Mouse (Mus musculus) regulatory T cell (primary cell): ENCODE results near the gene Gm49355.

Source experiments
- in situ Hi-C: fragments of 300-600 bp; cut with MboI, MseI; formaldehyde crosslinking; loops from one replicate; pipeline ENCODE4 v1.15.1; 2025; ENCODE audit warnings: high pct_unique_total_duplicates

Gene Gm49355

DNA sequence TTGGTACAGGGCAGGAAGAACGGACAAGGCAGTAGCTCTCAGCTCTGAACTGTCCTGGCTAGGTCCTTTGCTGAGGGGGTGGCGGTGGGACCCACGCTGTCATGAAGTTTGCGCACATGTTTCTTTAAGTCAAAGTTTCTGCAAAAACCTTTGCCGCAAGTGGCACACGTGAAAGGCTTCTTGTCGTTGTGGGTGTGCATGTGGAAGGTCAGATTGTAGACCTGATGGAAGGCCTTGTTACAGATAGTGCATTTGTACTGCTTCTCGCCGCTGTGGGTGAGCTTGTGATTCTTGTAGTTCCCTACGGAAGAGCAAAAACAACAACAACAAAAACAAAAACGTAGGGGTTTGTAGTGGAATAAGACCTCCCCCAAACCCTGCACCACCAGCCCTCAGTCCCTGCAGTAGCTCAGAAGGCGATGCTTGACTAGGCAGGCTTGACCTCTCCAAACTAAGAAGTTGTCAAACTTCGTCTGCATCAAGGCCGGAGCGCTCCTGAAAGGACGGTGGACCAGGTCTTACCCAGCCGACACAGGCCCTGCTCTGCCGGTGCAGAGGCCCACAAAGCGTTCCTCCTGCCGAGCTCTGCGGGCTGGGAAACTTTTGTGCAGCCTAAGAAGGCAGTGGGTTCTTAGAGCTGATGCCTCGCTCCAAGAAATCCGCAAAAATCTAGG, 58.8 kb downstream of the Gm49355 start:
- in situ Hi-C loops = no loop called here

DNA sequence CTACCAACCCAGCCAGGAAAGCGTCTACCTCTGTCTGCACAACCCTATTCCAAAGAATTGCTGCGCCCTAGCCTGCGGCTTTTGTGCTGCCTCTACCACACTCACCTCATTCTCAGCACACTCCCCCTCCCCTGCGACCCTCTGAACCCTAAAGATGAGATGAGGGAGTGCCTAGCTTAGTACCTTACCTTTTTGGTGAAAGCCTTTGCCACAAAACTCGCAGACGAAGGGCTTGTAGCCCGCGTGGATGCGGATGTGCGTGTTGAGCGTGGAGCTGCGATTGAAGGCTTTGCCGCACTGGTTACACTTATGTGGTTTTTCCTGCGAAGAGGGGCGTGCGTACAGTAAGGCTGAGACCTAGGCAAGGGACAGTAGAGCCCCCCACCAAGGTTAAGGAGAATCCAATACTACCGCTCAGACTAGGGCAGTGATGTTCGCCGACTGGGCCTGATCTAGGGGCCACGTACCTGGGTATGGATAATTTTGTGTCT, 59.7 kb downstream of the Gm49355 start:
- in situ Hi-C loops = no loop called here

DNA sequence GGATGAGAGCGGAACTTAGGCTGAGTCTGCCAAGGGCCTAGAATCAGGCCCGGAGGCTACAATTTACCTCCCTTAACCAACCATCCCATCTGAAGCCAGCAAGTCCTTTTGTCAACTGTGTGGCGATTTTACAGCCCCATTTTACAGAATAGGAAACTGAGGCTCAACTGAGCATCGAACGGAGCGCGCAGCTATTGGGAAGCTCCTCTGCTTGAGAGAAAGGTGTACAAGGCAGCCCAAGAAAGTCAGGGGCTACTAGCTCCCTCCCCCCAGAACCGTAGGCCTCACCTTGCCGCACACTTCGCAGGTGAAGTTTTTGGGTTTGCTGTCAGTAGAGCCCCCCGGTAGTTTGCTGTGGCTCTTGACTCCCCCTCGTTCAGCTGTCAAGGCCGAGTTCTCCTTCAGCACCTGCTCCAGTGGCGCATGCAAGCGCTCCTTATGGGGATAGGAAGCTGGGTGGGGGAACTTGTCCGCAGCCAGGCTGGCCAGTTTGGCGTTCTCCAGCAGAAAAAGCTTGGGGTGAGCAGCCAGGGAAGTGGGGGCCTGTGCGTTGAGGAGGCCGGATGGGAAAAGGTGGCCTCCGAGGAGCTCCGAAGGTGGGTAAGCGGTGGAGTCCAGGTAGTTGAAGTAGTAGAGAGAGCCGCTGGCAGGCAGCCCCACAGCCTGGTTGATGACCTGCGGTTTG, 60.4 kb downstream of the Gm49355 start:
- in situ Hi-C loops = no loop called here

DNA sequence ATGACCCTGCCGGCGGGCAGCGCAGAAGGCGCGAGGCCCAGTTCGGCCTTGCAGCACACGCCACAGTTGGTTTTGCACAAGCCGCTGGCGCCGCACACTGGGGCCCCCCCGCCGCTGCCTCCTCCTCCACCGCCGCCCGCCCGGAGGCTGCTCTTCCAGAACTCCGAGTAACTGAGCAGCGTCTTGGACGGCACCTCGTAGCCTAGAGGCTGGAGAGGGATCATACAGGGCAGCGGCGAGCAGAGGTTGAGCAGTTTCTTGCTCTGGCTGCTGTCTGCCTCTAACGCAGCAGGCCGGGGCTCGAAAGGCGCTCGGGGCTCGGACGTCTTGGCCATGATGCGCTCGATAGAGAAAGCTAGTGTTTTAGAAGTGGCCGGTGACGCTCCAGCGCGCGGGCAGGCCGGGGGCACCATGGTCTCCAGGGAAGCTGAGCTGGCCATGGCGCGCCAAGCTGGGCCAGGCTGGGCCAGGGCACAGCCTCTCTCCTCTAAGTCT, 61.0 kb downstream of the Gm49355 start:
- in situ Hi-C loops = no loop called here

DNA sequence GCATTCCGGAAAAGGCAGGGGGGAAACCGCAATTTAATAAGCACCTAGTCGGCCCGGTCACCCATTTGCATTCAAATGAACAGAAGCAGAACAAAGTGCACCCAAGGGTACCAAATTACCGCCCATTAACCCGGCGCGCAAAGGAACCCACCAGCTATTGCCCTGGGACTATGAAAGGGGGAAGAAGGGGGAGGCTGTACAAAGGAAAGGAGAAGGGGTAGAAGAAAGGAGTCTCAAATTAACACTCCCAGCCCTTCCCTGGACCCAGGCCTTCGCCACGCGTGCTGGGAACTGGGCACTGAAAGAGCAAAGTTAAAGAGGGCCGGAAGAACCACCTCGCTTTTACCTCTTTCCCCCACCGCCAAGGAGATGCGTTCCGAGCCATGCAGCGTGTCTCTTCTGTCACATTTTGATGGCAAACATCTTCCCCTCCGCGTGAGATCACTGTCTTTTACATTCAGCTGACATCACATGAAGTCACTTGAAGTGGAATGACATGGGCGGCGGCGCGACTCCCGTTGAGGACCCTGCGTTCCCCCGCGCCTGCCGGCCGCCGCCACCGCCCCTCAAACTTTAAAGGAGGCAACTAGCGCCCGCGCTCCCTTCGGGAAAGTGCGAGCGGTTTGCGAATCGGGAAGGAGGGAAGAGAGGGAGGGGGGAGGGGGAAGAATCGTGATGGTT, 61.6 kb downstream of the Gm49355 start:
- in situ Hi-C loops = no loop called here

DNA sequence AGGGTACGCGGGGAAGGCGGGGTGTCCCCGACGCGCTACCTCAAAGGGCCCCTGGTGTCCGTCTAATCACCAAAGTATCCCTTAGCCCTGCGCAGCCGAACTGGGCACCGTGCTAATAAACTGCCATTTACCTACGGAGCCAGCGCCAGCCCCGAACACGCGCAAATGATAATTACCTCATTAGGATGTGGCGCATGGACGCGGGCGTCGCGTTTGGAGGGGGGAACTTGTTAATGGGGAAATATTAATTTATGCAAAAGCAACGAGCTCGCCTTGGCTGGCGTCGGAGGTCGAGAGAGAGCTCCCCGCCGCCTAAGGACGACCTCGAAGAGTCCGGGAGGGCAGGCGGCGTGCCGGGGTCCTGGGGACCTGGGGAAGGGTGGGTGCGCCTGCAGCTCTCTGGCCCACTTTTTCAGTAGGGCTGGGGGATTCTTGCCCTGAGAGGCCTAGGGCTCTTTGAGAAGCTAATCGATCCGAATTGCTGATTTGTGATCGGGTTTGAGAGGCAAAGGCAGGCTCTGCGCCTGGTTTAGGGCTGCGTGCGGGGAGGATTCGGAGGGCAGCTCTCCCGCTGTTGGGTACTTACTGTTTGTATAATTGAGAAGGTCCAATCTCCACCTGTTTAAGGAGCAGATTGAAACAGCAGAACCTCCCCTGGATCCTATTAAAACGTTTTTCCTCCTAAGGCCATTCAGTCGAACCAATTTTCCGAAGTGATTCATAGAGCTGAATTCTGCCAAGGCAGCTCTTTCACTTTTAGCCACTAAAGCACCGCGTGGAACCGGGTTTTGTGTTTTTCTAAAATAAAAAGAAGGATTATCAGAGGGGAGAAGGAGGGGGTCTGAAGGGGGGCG, 62.5 kb downstream of the Gm49355 start:
- in situ Hi-C loops = no loop called here

DNA sequence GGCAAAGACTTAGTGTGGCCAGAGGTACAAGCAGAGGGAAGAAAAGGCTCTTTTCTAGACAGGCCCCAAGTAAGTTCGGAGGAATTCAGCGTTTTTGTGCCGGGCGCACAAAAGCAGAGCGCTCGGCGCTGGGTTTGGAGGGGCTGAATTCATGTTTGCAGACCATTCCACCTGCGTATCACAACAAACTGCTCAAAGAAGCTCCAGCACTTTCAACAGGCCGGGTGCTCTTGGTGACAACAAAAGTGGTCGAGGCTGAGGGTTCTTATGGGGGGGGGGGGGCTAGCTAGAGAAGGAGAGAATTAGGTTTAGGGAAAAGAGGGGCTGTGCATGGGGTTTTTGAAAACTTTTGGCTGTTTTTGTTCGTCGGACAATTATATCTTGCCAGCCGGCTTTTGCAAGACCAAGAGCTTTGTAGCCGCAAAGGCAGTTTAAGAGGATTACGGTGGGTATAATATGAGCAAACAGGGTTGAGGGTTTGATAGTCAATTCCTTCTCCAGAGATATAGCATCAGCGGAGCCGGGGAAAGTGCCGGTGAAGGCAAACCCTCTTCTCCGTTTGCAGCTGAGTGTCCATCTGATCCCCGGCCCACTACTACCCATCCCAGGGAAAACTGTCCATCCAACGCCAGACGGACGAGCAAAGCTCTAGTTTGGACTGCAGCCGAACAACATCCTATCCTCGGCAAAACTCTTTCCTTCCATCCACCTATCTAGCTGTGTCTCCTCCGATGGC, 63.3 kb downstream of the Gm49355 start:
- in situ Hi-C loops = no loop called here

DNA sequence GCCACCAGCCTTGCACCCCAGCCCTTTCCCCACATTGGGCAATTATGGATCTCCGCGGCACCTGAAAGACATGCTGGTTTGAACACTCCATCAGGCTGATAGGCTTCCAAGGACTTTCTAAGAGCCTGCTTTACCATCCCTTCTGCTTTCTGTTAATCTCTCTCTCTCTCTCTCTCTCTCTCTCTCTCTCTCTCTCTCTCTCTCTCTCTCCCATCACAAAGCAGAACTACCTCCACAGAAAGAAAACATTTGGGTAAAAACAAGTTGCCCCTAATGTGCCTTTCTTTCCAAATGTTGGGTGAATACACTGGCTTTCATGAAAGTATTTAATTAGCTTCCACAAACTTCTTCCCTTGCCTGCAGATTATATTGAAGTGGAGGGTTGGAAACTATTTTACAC, 64.3 kb downstream of the Gm49355 start, which contains the start of gene Fezf2:
Gene Fezf2 (minus strand): TSS at position 101 of the 400 bp plus-strand sequence.
- in situ Hi-C loops = no loop called here

DNA sequence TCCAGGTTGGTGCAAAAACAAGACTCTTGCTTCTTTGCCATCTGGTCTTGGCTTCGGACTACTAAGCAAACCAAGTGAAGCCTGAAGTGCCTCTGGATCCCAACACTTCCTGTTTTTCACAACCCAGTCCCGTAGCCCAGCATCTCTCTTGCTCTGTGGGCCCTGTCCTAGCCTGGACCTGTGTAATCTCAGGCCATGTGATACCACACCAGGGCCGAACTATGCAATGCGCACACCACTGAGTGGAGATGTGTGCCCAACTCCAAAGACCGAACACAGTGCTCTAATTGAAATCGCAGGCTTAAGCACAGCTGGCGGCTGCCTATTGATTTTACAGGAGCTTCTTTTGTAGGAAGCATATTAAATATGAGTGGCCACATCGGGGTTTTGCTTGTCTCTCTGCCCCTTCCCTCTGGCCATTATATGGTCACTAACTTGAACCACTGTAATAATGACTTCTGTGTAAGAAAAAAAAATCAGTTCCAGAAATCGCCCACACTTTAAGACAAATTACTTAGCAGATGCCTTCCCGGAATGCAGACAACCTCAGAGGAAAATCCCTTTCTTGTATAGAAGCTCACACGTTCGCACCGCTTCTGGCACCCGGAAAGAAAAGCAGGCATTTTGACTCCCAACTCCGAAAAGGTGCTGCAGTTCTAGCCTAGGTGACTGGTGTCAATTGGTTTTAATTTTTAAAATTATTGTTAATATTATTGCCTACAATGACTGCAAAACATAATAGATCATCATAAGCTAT, 65.7 kb downstream of the Gm49355 start:
- in situ Hi-C loops = no loop called here

DNA sequence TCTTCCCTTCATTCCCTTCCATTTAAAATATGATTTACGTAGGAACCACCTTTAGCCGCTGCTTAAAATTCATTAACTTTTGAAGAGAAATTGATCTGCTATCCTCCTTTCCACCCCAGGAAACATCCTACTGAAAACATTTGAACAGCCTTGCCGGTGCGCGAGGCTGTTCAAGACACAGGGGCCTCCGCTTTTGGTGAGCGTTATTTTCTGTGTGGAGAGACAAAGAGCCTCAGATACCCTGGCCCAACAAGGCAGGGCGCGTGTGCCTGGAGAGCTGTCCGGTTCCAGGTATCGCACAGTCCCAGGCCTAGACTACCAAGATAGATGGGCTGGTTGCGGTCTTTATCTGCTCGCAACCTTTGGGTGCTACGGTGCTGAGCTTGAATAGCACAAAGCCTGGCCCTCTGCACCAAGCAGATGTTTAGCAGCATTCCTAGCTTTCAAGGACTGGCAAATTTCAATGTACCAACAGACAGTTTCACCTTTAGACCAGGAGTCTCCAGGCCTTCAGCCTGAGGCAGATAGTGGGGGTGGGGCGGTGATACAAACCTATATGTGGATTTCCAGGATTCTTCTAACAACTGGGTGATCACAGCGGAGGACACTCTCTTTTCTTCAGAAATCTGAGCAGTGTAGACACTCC, 66.6 kb downstream of the Gm49355 start:
- in situ Hi-C loops = no loop called here
